Mouse (Mus musculus): ENCODE measurements around the gene Pla2g1b.
"Not testable (repeated sequence)": the region's sequence is repeated elsewhere in the genome, so short reads cannot be mapped to it uniquely, and the experiment has no call there.

The Pla2g1b gene

GRCm38 (mm10) chr5:115483947-115484920 is 18.2 kb downstream of the Pla2g1b start, which contains the start of gene Sirt4:
Gene Sirt4, minus strand, starts transcription at chr5:115484725.
- DNase-seq (ENCODE audit: low spot score in 2 of 2) = peak; percentile 84 to 90

GRCm38 (mm10) chr5:115484996-115485395 is 18.9 kb downstream of the Pla2g1b start:
- DNase-seq (ENCODE audit: low spot score in 2 of 2) = no peak

- DNase-seq (ENCODE audit: low spot score in 2 of 2) = no peak
These were observed 19.6 kb downstream of the Pla2g1b start for GRCm38 (mm10) chr5:115485489-115486205.

GRCm38 (mm10) chr5:115486726-115487125 is 20.7 kb downstream of the Pla2g1b start:
- DNase-seq (ENCODE audit: low spot score in 2 of 2) = no peak

- no peak for DNase-seq (ENCODE audit: low spot score in 2 of 2)
These were observed 21.3 kb downstream of the Pla2g1b start for GRCm38 (mm10) chr5:115487353-115487752.

- DNase-seq (ENCODE audit: low spot score in 2 of 2) = no peak
These were observed 22.0 kb downstream of the Pla2g1b start for GRCm38 (mm10) chr5:115487942-115488580.

GRCm38 (mm10) chr5:115488841-115489698 is 23.0 kb downstream of the Pla2g1b start:
- peak; percentile 80 to 85 for DNase-seq (ENCODE audit: low spot score in 2 of 2)

GRCm38 (mm10) chr5:115489699-115490637 is 23.9 kb downstream of the Pla2g1b start:
- peak; percentile 81 to 85 for DNase-seq (ENCODE audit: low spot score in 2 of 2)

- DNase-seq (ENCODE audit: low spot score in 2 of 2) = no peak
These were observed 24.6 kb downstream of the Pla2g1b start for GRCm38 (mm10) chr5:115490638-115491000.

- DNase-seq (ENCODE audit: low spot score in 2 of 2) = no peak
These were observed 25.0 kb downstream of the Pla2g1b start for GRCm38 (mm10) chr5:115491076-115491475.

- DNase-seq (ENCODE audit: low spot score in 2 of 2) = peak; percentile 46 to 51
These were observed 25.8 kb downstream of the Pla2g1b start for GRCm38 (mm10) chr5:115491771-115492322.

GRCm38 (mm10) chr5:115492711-115493335 is 26.8 kb downstream of the Pla2g1b start:
- DNase-seq (ENCODE audit: low spot score in 2 of 2) = no peak

- no peak for DNase-seq (ENCODE audit: low spot score in 2 of 2)
These were observed 27.4 kb downstream of the Pla2g1b start for GRCm38 (mm10) chr5:115493441-115493840.

- not testable (repeated sequence) for DNase-seq (ENCODE audit: low spot score in 2 of 2)
These were observed 29.6 kb downstream of the Pla2g1b start for GRCm38 (mm10) chr5:115495618-115496017.

GRCm38 (mm10) chr5:115497033-115497432 is 31.0 kb downstream of the Pla2g1b start:
- no peak for DNase-seq (ENCODE audit: low spot score in 2 of 2)

GRCm38 (mm10) chr5:115498307-115499240 is 32.5 kb downstream of the Pla2g1b start:
- DNase-seq (ENCODE audit: low spot score in 2 of 2) = no peak

GRCm38 (mm10) chr5:115500383-115500935 is 34.4 kb downstream of the Pla2g1b start:
- peak in 1 of 2 experiments; percentile 54 for DNase-seq (ENCODE audit: low spot score in 2 of 2)

- DNase-seq (ENCODE audit: low spot score in 2 of 2) = no peak
These were observed 37.0 kb downstream of the Pla2g1b start for GRCm38 (mm10) chr5:115503035-115503434.

Data from spleen, postnatal 36 days (tissue).